Mouse (Mus musculus) B cell, adult 2 months (primary cell): ENCODE measurements around the gene Prpsap2.
"Not testable (repeated sequence)": the region's sequence is repeated elsewhere in the genome, so short reads cannot be mapped to it uniquely, and the experiment has no call there.

Source experiments
- DNase-seq, 2 experiments: peaks; one replicate each; pipeline ENCODE4 v3.0.0; 2022

Prpsap2 gene

DNA sequence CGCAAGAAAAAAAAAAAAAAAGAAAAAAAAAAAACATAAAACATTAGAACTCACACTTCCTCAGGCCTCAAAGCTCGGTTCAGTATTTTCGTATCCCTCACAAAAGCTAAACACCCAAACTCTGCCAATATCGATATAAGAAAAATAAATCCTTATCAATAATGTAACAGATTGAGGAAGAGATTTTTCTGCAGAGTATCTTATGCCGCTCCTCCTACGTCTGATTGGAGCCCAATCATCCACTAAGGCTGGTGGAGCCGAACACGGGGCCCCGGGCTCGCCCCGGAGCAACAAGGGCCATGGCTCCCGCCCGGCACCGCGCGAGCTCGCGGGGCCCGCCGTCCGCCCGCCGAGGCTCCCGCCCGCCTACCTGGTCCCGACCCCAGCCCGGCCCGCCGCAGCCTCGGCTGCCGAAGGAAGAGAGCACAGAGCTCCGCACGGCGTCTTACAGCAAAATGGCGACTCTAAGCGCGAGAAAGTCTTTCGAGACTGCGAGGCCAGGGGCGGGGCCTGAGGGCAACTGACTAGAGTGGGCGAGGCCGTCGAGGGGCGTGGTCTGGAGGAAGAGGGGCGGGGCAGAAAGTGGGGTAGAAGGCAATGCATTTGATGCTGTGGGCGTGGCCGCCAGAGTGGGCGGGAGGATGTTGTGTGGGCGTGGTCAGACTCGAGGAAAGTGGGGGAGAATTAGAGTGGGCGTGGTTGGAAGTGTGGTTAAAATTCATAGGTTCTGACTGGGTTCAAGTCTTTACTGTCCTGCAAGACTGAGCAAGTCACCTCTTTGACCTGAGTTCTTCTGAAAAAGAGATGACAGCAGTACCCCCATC, at the start of gene Prpsap2:
TSS of gene Prpsap2 (minus strand) at position 505 of the 824 bp plus-strand sequence.
- DNase-seq = peak; percentile 100

DNA sequence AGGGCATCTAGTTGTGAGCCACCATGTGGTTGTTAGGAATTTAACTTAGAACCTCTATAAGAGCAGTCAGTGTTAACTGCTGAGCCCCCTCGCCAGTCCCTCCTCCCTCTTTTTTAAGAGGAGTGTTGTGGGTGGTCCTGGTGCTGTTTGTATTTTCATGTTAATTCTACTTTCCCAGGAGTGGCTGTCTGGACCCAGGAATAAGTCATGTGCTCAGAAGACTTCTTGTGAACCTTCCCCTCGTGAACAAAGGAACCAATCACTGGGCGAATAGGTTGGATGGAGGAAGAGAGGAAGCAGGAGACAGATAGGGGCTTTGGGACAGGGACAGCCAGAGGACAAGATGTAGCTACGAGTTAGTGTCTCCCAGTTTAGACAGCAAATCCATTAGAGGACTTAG, 47.9 kb upstream of the Prpsap2 start:
- no peak for DNase-seq

DNA sequence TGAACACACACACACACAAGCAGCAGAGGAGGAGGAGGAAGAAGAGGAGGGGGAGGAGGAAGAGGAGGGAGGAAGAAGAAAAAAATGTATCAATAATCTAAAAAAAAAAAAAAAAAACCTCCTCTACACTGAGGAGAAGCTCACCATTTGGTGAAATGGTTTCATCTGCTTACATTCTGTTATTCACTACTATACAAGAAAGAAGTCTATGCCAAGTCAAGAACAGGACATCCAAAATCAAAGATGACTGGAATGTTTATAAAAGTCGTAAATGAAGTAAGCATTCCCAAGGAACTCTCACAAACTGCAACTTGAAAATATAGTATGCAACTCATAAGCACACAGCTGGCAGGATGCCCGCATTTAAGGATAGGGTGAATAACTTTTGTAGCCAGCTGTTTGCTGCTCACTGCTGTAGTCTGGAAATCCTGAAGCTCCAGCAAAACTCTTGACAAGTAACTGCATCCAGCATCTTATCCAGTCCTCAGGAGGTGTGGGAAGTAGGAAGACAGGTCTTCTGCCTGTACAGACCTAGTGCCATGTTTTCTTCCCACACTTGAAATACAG, 46.7 kb upstream of the Prpsap2 start:
- DNase-seq = no peak

DNA sequence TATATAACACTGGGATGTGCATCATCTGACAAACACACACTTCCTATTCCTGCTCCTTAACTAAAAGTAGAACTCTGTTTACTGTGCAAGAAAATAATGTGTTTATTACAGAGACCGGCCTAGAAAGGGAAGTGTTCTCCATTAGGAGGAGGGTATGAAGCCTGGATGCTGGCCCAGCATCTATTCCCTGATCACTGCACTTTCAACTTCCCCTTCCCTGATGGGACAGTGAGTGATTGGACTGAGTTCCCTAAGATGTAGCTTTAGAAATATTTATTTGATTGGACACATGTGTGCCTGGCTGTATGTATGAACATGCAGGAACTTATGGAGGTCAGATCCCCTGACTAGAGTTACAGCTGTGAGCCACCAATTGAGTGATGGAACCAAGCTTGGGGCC, 31.6 kb upstream of the Prpsap2 start:
- no peak for DNase-seq

DNA sequence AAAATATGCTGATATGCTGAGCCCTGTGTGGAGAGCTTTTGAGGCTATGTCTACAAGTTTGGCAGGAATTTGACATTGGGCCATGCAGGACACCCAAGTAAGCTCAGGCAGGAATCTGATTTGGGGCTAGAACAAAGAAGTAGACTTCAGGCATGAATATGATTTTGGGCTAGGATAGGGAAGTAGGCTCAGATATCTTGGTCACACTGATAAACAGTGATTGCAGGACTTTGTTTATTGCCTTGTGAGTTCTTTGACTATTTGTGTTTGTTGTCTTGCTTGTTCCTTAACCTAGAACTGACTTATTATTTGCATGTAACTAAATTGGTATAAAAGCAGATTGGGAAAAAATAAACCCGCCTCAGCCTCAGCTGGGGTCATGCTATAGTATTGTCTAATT, 26.7 kb upstream of the Prpsap2 start:
- no peak for DNase-seq

DNA sequence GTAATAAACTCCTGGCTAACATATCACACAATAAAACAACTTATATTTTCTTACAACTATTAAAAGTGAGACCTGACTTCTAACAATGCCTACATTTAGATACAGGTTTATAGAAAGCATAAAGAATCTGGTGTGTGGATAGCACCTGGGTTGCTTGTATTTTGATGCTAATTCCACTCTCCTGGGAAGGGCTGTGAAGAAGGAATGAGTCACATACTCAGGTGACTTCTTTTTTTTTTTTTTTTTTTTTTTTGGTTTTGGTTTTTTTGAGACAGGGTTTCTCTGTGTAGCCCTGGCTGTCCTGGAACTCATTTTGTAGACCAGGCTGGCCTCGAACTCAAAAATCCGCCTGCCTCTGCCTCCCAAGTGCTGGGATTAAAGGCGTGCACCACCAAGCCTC, 20.6 kb upstream of the Prpsap2 start:
- not testable (repeated sequence) for DNase-seq

DNA sequence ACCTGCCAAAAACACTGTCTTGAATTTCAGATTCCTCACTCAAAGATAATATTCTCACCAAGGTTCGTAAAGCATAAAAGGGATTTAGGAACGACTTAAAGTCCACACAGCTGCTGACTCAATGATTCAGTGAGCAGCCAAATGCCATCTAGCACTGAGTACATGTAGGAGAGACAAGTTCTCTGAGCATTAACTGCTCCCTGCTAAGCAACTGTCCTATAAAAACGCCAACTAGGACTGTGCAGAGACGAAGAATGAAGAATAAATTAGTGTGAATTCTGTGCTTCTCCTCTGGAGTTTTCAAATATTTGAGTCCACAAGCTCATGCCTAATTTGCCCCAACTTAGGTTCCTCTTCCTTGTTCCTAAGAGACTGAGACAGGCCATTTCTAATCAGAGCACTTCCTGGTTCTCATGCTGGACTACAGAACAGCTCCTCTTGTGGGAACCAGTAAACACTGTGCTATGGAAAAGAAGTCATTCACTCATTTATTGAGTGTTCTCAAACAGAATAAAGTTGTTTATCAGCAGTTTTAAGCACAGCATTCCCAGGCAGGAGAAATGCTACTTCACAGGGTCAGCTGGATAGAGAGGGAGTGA, 12.8 kb upstream of the Prpsap2 start:
- DNase-seq = no peak

DNA sequence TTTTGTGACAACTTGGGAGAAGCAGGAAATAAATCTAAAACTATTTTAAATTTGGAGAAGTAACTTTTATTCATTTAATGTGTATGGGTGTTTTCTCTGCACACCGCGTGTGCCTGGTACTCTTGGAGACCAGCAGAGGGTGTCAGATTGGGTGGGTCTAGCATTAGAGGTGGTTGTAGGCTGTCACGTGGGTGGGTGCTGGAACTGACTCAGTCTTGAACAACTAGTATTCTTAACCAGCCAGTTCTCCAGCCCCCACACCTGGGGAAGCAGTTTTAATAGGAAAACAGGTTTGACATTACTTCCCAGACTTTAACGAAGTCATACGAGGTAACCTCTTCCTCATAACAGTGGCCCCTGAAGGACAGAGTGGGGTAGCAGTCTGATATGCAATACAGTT, 1.4 kb downstream of the Prpsap2 start:
- DNase-seq = peak; percentile 54 to 59

DNA sequence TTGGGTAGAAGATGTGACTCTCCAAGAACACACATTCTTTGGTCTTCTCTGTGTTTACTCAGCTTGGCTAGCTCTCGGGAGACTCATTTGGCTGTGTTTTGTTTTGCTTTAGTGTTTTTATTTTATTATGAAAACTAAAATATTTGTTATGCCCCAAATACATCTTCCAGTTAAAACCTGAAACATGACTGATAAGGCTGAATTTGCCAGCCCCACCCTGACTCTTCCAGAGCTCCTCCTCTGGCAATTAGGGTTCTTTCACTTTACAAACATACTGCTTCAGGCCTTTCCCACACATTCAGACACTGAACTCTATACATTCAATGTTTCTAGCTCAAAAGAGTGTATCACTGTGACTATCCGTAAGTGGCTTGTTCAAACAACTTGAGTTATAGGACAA, 4.7 kb downstream of the Prpsap2 start:
- no peak for DNase-seq

DNA sequence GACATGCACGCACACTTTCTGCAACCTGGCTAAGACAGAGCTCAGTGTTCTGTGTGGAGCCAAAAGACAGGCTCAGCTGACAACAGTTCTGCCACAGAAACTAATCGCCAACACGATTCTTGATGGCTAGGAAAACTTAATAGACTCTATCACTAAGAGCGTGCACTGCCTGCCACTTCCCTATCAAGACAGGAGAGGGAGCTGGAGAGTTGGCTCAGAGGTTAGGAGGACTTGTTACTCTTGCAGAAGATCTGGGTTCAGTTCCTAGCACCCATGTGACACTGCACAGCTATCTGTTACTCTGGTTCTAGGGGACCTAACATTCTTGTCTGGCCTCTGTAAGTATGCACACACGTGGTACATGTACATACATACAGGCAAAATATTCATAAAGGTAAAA, 10.3 kb downstream of the Prpsap2 start:
- peak; percentile 19 to 38 for DNase-seq

DNA sequence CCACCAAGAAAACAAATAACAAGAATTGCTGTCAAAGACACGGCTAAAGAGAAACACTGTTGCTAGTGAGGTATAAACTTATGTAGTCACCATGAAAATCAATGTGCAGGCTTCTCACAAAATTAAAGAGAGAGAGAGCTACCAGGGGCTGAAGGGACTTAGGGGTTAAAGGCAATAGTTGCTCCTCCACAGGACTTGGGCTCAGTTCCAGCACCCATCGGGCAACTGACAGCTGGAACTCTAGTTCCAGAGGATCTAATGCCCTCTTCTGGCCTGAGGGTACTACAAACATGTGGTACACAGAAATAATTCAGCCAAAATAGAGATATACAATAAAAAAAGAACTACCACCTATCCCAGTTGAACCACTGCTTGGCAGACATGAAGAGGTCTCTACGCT, 14.7 kb downstream of the Prpsap2 start:
- DNase-seq = no peak

DNA sequence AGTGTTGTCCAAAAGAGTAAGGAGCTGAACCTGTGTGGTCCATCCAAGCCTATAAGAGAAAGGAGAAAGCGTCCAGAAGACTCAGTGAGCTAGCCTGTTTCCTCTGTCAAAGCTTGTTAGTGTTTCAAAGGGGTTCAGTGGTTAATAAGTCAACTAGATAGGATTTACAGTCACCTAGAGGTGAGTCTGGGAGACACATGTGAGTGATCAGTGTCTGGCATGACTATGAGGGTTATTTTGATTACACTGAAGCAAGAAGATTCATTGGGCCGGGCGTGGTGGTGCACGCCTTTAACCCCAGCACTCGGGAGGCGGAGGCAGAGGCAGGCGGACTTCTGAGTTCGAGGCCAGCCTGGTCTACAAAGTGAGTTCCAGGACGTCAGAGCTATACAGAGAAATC, 16.1 kb downstream of the Prpsap2 start:
- no peak for DNase-seq

DNA sequence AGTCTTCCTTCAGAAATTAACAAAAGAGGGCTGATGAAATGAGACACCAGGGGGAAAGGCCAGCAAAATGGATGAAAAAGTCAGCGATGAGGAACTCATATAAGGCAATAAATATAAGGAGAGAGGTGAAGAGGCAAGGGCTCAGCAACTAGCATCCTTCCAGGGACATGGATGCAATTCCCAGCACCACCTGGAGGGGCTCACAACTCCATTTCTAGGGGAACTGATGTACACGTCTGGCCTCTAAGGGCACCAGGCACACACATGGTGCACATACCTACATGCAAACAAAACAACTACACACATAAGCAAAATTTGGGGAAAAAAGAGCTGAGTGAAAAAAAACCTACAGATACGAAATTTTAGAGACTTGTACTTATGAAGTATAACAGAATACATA, 17.4 kb downstream of the Prpsap2 start:
- peak; percentile 14 to 25 for DNase-seq

DNA sequence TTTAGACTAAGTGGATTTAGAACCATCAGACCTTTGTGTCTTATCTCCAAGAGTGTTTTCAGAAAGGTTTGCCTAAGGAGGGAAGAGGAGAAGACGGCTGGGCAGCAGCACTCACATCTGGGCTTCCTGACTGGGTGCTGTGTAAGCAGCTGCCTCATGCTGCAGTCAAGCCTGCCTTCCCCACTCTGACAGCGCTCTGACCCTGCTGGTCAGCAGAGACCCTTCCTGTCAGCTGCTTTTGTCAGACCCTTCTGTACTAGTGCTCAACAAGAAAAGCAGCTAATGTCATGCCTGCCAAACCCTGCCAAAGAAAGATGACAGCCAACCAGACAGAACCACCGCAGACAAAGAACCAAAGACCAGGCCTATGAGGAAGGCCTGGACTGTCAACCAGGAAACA, 18.1 kb downstream of the Prpsap2 start:
- no peak for DNase-seq

DNA sequence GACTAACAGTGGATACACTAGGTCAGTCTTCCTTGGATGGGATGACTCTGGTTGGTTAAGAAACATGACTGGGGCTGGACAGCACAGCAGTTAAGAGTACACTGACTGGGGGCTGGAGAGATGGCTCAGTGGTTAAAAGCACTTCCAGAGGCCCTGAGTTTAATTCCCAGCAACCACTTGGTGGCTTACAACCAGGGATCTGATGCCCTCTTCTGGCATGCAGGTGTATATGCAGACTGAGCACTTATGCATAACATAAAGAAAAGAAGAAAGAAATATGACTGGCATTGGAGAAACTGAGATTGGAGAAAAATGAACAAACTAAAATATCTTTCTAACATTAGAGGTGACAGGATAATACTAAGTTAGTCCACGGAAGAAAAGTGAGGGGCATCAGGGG, 21.4 kb downstream of the Prpsap2 start:
- no peak for DNase-seq

DNA sequence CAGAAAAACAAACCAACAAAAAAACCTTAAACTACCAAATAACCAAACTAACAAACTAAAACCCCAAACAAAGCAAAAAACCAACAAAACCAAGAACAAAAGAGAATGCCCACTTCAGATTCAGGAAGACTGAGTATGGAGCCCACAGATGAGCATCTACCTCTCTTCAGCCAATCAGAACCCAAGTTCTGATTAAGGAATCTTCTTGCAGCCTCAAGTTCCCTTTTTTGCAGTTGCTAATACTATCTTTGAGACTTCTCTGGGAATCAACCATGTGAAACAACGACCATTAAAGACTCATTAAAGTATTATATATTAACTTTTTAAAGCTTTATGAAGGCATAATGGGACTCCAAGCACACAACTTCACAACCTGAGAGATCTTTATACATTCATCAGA, 24.6 kb downstream of the Prpsap2 start:
- no peak for DNase-seq

DNA sequence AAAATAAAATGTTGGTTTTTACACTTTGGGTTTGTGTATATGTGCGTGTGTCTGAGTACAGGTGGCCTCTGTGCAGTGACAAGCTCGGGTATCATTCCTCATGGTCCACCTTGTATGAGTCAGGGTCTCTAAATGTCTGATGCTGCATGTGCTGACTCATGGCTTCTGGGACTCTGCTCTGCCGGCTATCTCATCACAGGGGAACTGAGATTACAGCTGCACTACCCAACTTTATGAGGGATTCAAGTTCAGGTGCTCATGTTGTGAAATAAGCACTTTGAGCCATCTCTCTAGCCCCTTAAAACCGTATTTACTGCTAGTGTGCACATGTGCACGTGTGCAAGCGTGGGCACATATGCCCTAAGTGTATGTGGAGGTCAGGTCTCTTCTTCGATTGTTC, 29.2 kb downstream of the Prpsap2 start:
- DNase-seq = no peak

DNA sequence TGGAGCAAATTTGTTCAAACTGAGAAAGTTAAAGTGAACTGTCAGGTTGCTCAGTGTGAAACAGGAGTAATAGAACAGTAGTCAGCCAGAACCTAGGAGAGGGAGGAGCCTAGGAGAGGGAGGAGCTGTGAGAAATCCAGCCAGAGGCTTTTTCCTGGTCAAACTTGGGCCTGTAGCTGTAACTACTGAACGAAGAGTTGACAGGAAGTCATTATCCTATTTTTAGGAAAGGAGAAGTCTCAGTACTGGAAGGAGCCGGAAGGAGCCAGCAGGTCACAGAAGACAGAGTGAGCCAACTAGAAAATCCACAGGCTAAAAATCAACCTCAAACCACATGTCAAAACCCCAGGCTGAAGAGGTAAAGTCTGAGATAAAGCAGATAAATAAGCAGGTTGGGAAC, 33.9 kb downstream of the Prpsap2 start:
- no peak for DNase-seq

DNA sequence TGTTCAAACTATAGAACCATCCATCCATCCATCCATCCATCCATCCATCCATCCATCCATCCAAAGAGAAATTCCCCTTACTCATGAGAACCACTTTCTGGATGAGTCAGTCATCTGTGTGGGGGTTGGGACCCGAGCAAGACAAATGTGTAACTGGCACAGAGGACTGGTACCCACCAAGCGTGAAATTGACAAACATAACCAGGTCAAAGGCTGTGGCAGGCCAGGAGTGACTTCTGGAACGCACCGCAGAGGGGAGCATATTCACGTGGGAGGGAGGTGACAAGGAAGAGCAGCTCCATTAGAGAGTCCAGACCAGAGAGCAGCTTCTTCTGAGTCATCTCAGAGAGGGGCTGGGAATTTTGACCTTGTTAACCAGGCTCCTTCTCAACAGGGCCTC, 39.8 kb downstream of the Prpsap2 start:
- DNase-seq = no peak

DNA sequence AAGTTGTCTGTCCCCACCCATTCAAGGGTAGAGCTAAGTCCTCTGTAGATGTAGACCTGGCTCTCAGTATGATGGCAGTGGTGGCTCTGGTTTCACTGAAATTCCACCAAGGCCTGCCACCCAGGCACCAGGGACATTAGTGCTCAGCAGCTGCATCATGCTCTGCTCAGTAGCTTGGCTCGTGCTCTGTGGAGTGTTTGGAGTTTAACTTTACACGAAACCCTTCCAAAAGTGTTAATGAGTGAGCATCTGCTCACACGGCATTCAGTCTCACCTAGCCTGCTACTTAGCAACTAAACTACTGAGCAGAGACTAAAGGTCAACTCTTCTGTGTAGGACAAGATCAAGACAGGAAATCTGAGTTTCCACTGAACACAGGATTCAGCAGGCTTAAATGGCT, 41.3 kb downstream of the Prpsap2 start, which contains the start of gene Slc5a10:
TSS of gene Slc5a10 (minus strand) at position 191 of the 400 bp plus-strand sequence.
- no peak for DNase-seq

DNA sequence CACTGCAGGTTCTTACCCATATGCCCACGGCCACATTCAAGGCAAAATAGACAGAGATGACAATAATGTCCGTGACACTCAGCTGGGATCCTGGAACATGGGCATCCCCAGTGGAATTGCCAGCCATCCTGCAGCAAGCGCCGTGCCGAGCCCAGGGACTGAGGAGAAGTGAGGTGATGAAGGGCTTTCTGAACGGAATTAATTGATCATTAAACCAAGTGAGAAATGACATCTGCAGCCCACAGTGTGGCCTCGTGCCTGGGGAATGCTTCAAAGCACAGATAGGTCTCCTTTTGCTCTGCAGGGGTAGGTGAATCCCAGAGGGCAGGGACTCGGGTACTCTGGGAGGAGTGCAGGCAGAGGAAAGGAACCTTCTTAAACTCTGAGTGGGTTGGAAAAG, 42.1 kb downstream of the Prpsap2 start:
- no peak for DNase-seq

DNA sequence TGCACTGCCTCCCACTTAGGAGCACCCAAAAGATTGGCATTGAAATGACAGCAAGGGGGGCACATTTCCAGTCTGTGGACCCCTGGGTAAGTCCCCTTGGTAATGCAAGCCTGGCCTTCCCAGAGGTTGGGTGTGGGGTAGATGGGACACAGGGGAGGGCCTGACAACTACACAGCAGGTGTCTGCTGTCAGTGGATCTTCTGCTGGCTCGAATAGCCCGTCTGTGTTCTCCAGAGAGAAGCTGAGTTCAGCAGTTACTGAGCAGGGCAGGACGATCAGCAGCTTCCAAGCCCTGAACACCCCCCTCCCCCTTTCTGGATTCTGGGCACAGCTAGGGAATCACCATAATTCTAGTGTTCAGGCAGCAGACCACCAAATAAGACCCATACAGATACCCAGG, 42.5 kb downstream of the Prpsap2 start:
- no peak for DNase-seq

DNA sequence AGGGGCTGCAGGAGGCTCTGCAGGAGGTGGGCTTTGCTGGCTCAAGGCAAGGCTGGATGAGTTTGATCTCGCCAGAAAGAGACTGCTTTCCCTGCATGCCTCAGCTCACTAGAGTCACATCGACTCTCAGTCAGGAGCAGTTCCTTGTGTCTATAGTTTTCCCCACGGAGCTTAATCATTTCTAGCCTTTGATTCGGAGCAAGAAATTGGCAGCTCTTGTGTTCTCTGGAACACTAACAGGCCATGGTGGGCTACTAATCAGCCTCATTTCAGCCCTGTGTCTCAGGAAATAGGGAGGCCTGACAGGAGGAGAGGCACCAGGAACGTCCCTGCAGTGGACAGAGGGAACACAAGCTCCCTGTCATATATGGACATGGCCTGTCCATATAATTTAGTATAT, 43.9 kb downstream of the Prpsap2 start:
- no peak for DNase-seq

DNA sequence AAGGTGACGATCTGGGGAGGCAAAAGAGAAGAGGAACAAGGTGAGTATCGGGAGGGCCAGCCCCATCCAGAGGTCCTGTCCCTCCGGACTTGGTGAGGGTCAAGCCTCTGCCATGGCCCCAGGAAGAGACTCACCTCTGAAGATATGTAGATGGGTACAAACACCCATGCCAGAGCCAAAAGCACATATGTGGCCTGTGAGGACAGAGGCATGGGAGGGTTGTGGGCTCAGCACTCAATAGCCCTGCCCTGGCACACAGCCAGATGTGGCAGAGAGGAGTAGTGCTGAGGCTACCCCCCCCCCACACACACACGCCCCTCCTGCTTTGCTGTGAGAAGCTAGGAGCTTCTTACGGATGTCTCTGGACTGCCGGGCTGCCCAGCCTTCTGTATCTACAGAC, 46.8 kb downstream of the Prpsap2 start:
- no peak for DNase-seq
